Mouse (Mus musculus) naive thymus-derived CD4-positive, alpha-beta T cell, adult 2 months (primary cell): ENCODE results near the gene Irak2.

ENCODE experiments used
- DNase-seq: peaks from one replicate; pipeline ENCODE4 v3.0.0-alpha.2; 2011; ENCODE audit warnings: low read depth

Irak2 gene

GRCm38 (mm10) chr6:113642605-113643004 lies 4.3 kb downstream of the Irak2 start:
- DNase-seq: no peak

GRCm38 (mm10) chr6:113643021-113643420 lies 4.8 kb downstream of the Irak2 start:
- no peak for DNase-seq

GRCm38 (mm10) chr6:113643967-113644366 lies 5.7 kb downstream of the Irak2 start:
- no peak for DNase-seq

GRCm38 (mm10) chr6:113644808-113645207 lies 6.5 kb downstream of the Irak2 start:
- DNase-seq: peak; percentile 35

- DNase-seq: no peak
Measured at GRCm38 (mm10) chr6:113649346-113650196, 11.3 kb downstream of the Irak2 start.

GRCm38 (mm10) chr6:113650197-113650640 lies 12.0 kb downstream of the Irak2 start:
- DNase-seq: no peak

DNA sequence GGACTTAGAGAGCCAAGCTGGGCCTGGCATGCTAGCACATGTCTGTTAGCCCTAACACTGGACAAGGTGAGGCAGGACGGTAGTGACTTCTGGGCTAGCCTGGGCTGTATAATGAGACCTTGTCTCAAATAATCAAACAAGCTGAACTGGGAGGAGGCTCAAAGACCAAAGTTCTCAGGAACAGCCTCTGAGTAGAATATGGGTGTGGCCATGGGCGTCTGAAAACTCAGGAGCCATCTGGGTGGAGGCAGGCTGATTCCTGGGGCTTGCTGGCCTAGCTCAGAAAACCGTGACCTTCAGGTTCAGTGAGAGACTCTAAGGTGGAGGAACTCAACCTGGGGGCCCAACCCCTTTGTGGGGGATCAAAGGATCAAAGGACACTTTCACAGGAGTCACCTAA lies 13.4 kb downstream of the Irak2 start:
- no peak for DNase-seq

GRCm38 (mm10) chr6:113653551-113653950 lies 15.3 kb downstream of the Irak2 start:
- DNase-seq: no peak

GRCm38 (mm10) chr6:113654102-113654501 lies 15.8 kb downstream of the Irak2 start:
- no peak for DNase-seq

DNA sequence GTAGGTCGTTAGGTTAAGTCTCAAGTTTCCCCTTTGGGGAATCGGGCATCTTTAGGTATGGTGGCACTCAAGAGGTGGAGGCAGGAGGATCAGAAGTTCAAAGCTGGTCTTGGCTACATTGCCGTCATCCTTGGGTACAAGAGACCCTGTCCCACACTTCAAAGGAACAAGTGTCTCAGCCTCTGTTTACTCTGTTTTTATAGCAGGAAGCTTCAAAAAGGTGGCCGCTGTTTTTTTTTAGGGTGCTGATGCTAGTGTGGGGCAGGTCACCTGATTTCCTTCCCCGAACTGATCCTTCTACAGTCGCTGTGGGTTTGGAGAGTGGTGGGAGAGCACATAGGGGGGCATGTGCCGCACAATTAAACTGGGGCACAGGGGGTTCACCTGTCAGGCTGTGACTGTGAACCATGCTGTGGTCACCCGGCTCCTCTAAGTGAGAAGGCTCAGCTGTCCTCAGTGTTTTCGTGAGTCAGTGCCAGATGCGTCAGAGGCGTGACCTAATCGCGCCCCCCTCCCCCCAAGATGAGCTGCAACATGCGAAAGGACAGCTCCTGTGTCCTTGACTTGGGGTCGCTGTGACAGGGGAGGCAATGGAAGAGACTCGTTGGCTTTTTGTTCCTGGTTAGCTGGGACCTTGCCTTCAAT lies 16.6 kb downstream of the Irak2 start:
- DNase-seq: peak; percentile 38

- no peak for DNase-seq
Measured at GRCm38 (mm10) chr6:113655475-113655874, 17.2 kb downstream of the Irak2 start.

- DNase-seq: no peak
Measured at GRCm38 (mm10) chr6:113656847-113657246, 18.6 kb downstream of the Irak2 start.

- peak; percentile 28 for DNase-seq
Measured at GRCm38 (mm10) chr6:113658226-113658625, 20.0 kb downstream of the Irak2 start.

DNA sequence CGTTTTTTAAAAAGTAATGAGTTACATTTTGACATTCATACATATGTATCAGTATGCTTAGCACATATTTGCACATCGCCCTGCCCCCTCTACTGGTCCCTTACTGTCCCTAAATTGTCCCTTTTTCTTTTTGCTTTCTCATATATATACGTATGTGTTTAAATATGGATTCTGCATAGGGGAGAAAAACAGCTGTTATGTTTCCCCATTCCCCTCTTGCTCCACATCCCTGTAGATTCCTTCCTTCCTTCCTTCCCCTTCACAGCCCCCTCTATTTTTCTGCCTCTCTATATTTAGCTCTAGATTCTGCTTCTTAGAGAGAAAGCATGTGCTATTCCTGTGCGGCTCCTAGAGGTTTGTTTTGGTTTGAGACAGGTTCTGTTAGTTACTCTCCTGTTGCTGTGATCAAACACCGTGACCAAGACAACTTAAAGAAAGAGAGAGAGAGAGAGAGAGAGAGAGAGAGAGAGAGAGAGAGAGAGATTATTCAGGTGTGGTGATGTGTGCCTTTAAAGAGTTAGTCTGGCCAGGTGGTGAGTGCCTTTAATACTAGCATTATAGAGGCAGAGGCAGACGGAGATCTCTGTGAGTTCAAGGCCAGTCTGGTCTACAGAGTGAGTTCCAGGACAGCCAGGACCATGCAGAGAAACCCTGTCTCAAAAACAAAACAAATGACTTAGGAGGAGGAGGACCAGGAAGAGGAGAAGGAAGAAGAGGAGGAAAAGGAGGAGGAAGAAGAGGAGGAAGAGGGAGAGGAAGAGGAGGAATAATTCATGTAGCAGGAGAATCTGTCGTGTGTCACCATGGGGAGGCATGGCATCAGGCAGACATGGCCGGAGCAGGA lies 21.6 kb downstream of the Irak2 start:
- no peak for DNase-seq

GRCm38 (mm10) chr6:113660492-113661352 lies 22.5 kb downstream of the Irak2 start:
- peak; percentile 55 for DNase-seq

GRCm38 (mm10) chr6:113661353-113662241 lies 23.3 kb downstream of the Irak2 start:
- peak; percentile 55 for DNase-seq

DNA sequence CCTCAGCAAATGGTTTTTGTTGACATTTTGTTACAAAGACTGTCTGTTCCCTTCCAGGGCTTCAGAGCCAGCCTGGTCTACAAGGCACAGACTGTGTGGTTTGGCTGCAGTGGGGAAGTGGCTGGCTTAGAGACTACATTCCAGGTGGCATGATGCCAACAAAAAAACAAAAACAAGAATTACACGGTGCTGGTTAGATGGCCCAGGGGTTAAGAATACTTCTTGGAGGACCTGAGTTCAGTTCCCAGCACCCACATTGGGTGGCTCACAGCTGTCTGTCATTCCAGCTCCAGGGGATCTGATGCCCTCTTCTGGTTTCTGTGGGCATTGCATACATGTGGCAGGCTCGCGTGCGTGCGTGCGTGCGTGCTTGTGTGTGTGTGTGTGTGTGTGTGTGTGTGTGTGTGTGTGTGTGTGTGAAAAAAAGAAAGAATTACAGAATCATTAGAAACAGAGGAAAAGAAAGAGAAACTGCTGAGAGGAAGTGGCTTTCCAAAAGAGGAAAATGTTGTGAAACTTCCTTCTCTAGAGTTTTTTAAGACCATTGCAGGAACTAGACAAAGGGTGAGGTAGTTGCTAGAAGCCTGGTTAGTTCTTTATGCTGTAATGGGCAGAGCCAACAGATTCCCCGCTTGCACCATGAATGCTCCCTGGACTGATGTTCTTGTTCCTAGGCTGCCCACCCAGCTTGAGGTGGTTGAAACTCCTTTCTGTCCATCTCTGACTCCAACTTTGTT lies 24.9 kb downstream of the Irak2 start:
- DNase-seq: peak; percentile 49

DNA sequence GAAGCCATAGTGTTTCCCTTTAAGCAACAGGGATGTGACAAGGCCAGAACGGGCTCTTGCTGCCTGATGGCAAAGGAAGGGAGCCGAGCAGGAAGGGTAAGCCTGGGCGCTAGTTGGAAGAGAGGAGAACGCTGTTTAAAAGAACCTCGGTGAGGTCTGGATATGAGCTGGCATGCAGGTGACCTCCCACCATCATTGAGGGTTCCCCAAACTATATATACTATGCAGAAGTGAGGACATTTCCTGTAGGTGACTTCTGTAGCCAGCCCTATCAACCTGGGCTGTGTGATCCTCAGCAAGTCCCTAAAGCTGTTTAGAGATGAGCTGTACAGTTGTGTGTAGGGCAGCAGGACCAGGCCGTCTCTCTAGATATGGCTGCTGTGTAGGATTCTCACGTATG lies 26.0 kb downstream of the Irak2 start:
- DNase-seq: no peak

- DNase-seq: no peak
Measured at GRCm38 (mm10) chr6:113667611-113668122, 29.4 kb downstream of the Irak2 start.
